Mouse (Mus musculus): ENCODE results near the gene Usp38. TPM values are rescaled to one million over a fixed set of nuclear protein-coding genes. Genes with fewer than 3 reads are reported as not detected.

The Usp38 gene
- total RNA-seq (2023), result 64.7 TPM

GRCm38 (mm10) chr8:81014789-81015699 lies at the start of gene Usp38:
Usp38 (minus strand) TSS chr8:81014928.

Other genes starting within 250 kb of the Usp38 start
- not detected for gene Gab1, start 134.4 kb downstream of the Usp38 start, total RNA-seq (2023)

All from CD8-positive naive resting alpha-beta T cell, adult 57 days (primary cell).